Mouse (Mus musculus) thymus, adult 2 months (tissue): ENCODE data around the gene 9130023H24Rik.

Source experiments
- CTCF ChIP-seq: fragments of 200-500 bp; IDR thresholded peaks from 2 replicates; pipeline ENCODE4 v1.5.1; 2012; ENCODE audit warnings: mild to moderate bottlenecking, control low read depth, low read length, moderate library complexity, borderline replicate concordance; ENCODE audit not compliant: control insufficient read depth, poor library complexity, insufficient read depth; ENCODE audit errors: extremely low read depth
- POLR2A ChIP-seq: fragments of 200-500 bp; IDR thresholded peaks from 2 replicates; pipeline ENCODE4 v1.6.1; 2012; ENCODE audit warnings: mild to moderate bottlenecking, low read length, control low read depth, moderate library complexity; ENCODE audit not compliant: control insufficient read depth, poor library complexity, insufficient read depth; ENCODE audit errors: extremely low read depth

GRCm38 (mm10) chr7:128208187-128208586 lies 29.6 kb downstream of the 9130023H24Rik start:
- TF ChIP-seq CTCF = no peak
- TF ChIP-seq POLR2A = no peak
